Mouse (Mus musculus) forebrain, embryonic 15.5 days (tissue): ENCODE data around the gene Pttg1. TPM values are rescaled to one million over a fixed set of nuclear protein-coding genes. Genes with fewer than 3 reads are reported as not detected.
A peak's percentile ranks its signal among the peaks of the same experiment; 100 is the strongest.

Experiments
- microRNA counts: library from miRNA; unstranded; fragments of <30 nt; microRNA quantifications from one replicate; lab custom pipeline; 2016
- microRNA-seq: library from miRNA; unstranded; fragments of <30 nt; microRNA quantifications from one replicate; pipeline ENCODE4, GENCODE M21; 2016
- polyA plus RNA-seq: library from polyadenylated mRNA; unstranded; fragments of >200 nt; fragmentation: Nextera tagmentation; extraction: Ambion mirVana; gene quantifications from 2 replicates; pipeline ENCODE4 v1.2.1, GENCODE M21; 2015

Gene Pttg1
- polyA plus RNA-seq, 1 experiment from 2014 or later: 30.7 TPM

MicroRNA genes within 50 kb of the gene (microRNA counts, 519-probe panel; counts per million panel counts)
- 2,716 counts per million, percentile 63 among the panel's probes with 10 or more counts for microRNA mmu-miR-146a (lab: Ali Mortazavi, UCI)

Small RNA genes within 50 kb of the gene (microRNA-seq; reads per million reads assigned to microRNA genes)
- gene Mir146: 40.6 reads per million, percentile 41 among the genes with 10 or more reads in this experiment

Other genes with a start within 250 kb of the Pttg1 start
- 72.1 and 75.4 TPM in 2 replicates for gene Slu7, start 7.5 kb upstream of the Pttg1 start, polyA plus RNA-seq
- gene C1qtnf2, start 48.0 kb upstream of the Pttg1 start, polyA plus RNA-seq: 5.3 and 5.4 TPM in 2 replicates
- 11.7 and 13.5 TPM in 2 replicates for gene Ccnjl, start 102.5 kb upstream of the Pttg1 start, polyA plus RNA-seq
- gene 4933415A04Rik, start 160.8 kb upstream of the Pttg1 start, polyA plus RNA-seq: 2.9 and 3.6 TPM in 2 replicates
- gene Fabp6, start 175.3 kb upstream of the Pttg1 start, polyA plus RNA-seq: not detected in 2 replicates